Comparison of ENCODE assay signal across 8 mouse cellular contexts in the genomic region with DNA sequence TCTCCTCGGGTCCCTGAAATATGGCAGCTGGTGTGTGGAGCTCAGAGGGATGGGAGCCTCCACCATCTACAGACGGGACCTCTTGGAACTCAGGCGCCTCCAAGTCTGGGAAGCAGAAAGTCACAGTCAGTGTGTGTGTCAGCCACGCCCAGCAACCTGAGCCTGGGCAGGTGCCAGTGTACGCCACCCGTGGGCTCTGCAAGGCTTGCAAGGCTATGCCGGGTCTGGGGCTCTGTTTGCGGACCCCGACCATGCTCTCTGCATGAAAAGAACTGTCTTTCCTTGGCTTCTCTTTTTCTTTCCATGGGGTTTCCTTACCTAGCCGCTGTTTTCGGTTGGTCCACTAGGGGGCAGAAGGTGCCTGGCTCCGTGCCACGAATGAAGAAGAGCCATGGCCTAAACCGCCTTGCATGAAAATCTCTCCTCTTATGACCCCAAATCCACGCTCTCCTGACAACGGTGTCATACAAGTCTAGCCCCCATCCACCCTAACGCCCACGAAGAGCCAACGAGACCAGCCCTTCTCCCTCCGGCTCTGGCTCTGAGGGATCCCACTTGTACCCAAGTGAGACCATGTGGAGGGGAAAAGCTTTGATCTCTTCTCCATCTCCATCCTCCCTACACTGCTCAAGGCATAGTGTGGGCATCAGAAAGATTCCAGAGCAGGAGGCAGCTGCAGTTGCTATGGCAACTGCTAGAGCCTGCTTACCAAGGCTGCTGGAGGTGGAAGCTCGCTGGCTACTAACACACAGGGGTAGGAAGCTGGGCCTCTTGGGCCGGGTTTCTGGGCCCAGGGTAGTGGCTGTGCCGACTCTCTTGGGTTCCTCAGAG. TPM values are rescaled to one million over a fixed set of nuclear protein-coding genes. Genes with fewer than 3 reads are reported as not detected.
DNase-seq lines count a peak whose midpoint lies in the region; ATAC-seq and TF ChIP-seq lines count a peak whose summit lies in the region.

No protein-coding gene starts in this region.

- intact Hi-C loops in gastrocnemius, postnatal 36 days (cut with DNase I), result no loop called here

- no peak for TF ChIP-seq EP300 in CH12.LX (IDR thresholded peaks at IDR 0.05; ENCODE audit: low read length)
- no peak for TF ChIP-seq EP300 in lung, postnatal 0 days (IDR thresholded peaks at IDR 0.05)

- H3K27ac ChIP-seq in CH12.LX (ENCODE audit: insufficient read depth, low read depth), result no peak overlapping the region
- H3K27ac ChIP-seq in lung, postnatal 0 days (ENCODE audit: low read length), result no peak overlapping the region

- no peaks in the 10 kb centered on the region for H3K36me3 ChIP-seq in CH12.LX (replicated peaks in 1 of 2; ENCODE audit: control insufficient read depth in 1 of 2, insufficient read depth in 1 of 2, low read length in 1 of 2)
- no peaks in the 10 kb centered on the region for H3K36me3 ChIP-seq in lung, postnatal 0 days (ENCODE audit: insufficient read depth, low read length)

- 30% methylated on average over 23 of the region's 23 CpGs for WGBS in lung, postnatal 0 days

- H3K9me3 ChIP-seq in CH12.LX (replicated peaks; ENCODE audit: low read length), result peaks cover 11% of the 10 kb centered on the region
- H3K9me3 ChIP-seq in lung, postnatal 0 days (ENCODE audit: low read length), result no peaks in the 10 kb centered on the region

- no peak overlapping the region for H3K4me3 ChIP-seq in CH12.LX (replicated peaks in 1 of 3; ENCODE audit: low read depth in 2 of 3, low read length in 2 of 3, poor library complexity in 1 of 3)
- no peak overlapping the region for H3K4me3 ChIP-seq in lung, postnatal 0 days (ENCODE audit: low read depth, low read length)

- TF ChIP-seq RAD21 in CH12.LX (IDR thresholded peaks at IDR 0.05; ENCODE audit: low read depth, low read length), result peak; percentile 61

- dilution Hi-C loops in CH12.LX (cut with MboI; ENCODE audit: extremely low pct_ligation_motif_present, extremely low pct_unique_long_range_greater_than_20kb, low sequenced_read_pairs), result no loop called here

- TF ChIP-seq POLR2A in CH12.LX (IDR thresholded peaks at IDR 0.05; ENCODE audit: low read depth, low read length), result no peak

- in situ Hi-C loops in CH12.LX (cut with MboI; ENCODE audit: low pct_ligation_motif_present, low pct_unique_long_range_greater_than_20kb, low sequenced_read_pairs), result loop anchor here (10.0 kb wide), 1 partner anchor 110 kb away; no protein-coding TSS in a partner anchor

- H3K9ac ChIP-seq in CH12.LX (ENCODE audit: insufficient read depth, low read depth), result no peak overlapping the region
- H3K9ac ChIP-seq in lung, postnatal 0 days (replicated peaks; ENCODE audit: low read depth), result no peak overlapping the region

- TF ChIP-seq CTCF in CH12.LX (conservative IDR thresholded peaks at IDR 0.05 in 1 of 2, IDR thresholded peaks at IDR 0.05 in 1 of 2; ENCODE audit: low read depth in 2 of 2, low read length in 2 of 2), result peak; percentile 54 to 72
- TF ChIP-seq CTCF in lung, postnatal 0 days (IDR thresholded peaks at IDR 0.05), result peak; percentile 84

- no peak; the same call in 1 of the 2 replicates for ATAC-seq in lung, postnatal 0 days

- H3K4me1 ChIP-seq in CH12.LX (ENCODE audit: control insufficient read depth in 1 of 2, insufficient read depth in 2 of 2), result peaks cover 0 to 5% of the 10 kb centered on the region in 2 experiments; a peak in 2 of 4 replicates
- peaks cover 4% of the 10 kb centered on the region; the same call in 1 of the 2 replicates for H3K4me1 ChIP-seq in lung, postnatal 0 days (ENCODE audit: insufficient read depth, low read depth, low read length)

- H3K27me3 ChIP-seq in CH12.LX (replicated peaks), result peaks cover 7% of the 10 kb centered on the region
- no peaks in the 10 kb centered on the region for H3K27me3 ChIP-seq in lung, postnatal 0 days (replicated peaks; ENCODE audit: insufficient read depth, low read length)

- no peaks in the 10 kb centered on the region for H3K79me2 ChIP-seq in CH12.LX (replicated peaks; ENCODE audit: control insufficient read depth, extremely low read depth, insufficient read depth, poor library complexity, severe bottlenecking)

- H3K4me2 ChIP-seq in CH12.LX (ENCODE audit: insufficient read depth, low read depth, poor library complexity, severe bottlenecking), result no peak overlapping the region
- no peak overlapping the region for H3K4me2 ChIP-seq in lung, postnatal 0 days (replicated peaks; ENCODE audit: low read depth, low read length)

- DNase-seq in CH12.LX (ENCODE audit: extremely low read depth) (peak; percentile 52), adipocyte (ENCODE audit: low spot score) (peak; percentile 65)
- peak; percentile 84 for DNase-seq in embryo, embryonic 10.5 days (ENCODE audit: low spot score)
- peak; percentile 61 to 70 for DNase-seq in gastrocnemius, postnatal 36 days
- DNase-seq in layer of hippocampus, adult 18-20 months (ENCODE audit: low spot score in 2 of 2), result peak; percentile 30 to 63
- peak; percentile 49 for DNase-seq in lung, postnatal 0 days (ENCODE audit: low spot score)
- peak; percentile 80 for DNase-seq in retina, embryonic 14.5 days (ENCODE audit: low spot score)
- peak; percentile 83 for DNase-seq in thymus, postnatal 4 days

TF ChIP-seq in CH12.LX, 34 proteins besides CTCF, POLR2A, EP300 and RAD21:
- peak; percentile 11; the same call in 1 of the 2 replicates for TF ChIP-seq ZC3H11A (IDR thresholded peaks at IDR 0.05; ENCODE audit: low read depth, low read length)
- TF ChIP-seq SMC3 (IDR thresholded peaks at IDR 0.05; ENCODE audit: low read depth, low read length), result peak; percentile 69
- no peak for TF ChIP-seq MEF2A (IDR thresholded peaks at IDR 0.05; ENCODE audit: borderline replicate concordance, low read depth, low read length)
- no peak for TF ChIP-seq PAX5 (IDR thresholded peaks at IDR 0.05; ENCODE audit: low read length)
- no peak for TF ChIP-seq USF1 (IDR thresholded peaks at IDR 0.05; ENCODE audit: low read depth, low read length)
- no peak for TF ChIP-seq HCFC1 (IDR thresholded peaks at IDR 0.05; ENCODE audit: low read depth, low read length)
- TF ChIP-seq MYC (IDR thresholded peaks at IDR 0.05; ENCODE audit: low read depth, low read length), result no peak
TF ChIP-seq in CH12.LX: peak in this region for 2.

RNA-seq across cellular contexts. Expression of a gene that starts 10.4 kb away (rescaled TPM):
- total RNA-seq in CH12.LX (2012; rRNA removed), result 1.4 TPM in 2 replicates
- total RNA-seq in CH12.LX (2014; rRNA removed), result 0.57 and 0.62 TPM in 2 replicates
- 1.2 and 1.4 TPM in 2 replicates for polyA plus RNA-seq in CH12.LX (2012; ENCODE audit: insufficient read length, low read depth)
- total RNA-seq in gastrocnemius, postnatal 36 days (2021), result not detected
- 1 to 10 TPM; 4.1 to 5.5 TPM for total RNA-seq in layer of hippocampus, adult 18-20 months (2021)
- polyA plus RNA-seq in lung, postnatal 0 days (2015; fragmentation: Nextera tagmentation; extraction: Ambion mirVana), result 0.02 TPM in 1 of 2 replicates, not detected in the other

RNA-seq across cellular contexts. Expression of a gene that starts 38.9 kb away (rescaled TPM):
- total RNA-seq in CH12.LX (2012; rRNA removed) (not detected in 2 replicates), CH12.LX (2014; rRNA removed) (not detected in 2 replicates)
- not detected in 2 replicates for polyA plus RNA-seq in CH12.LX (2012; ENCODE audit: insufficient read length, low read depth)
- not detected for total RNA-seq in gastrocnemius, postnatal 36 days (2021)
- not detected for total RNA-seq in layer of hippocampus, adult 18-20 months (2021)
- 0.12 TPM in 1 of 2 replicates, not detected in the other for polyA plus RNA-seq in lung, postnatal 0 days (2015; fragmentation: Nextera tagmentation; extraction: Ambion mirVana)

RNA-seq across cellular contexts. Expression of a gene that starts 46.5 kb away (rescaled TPM):
- not detected in 2 replicates for total RNA-seq in CH12.LX (2012; rRNA removed)
- total RNA-seq in CH12.LX (2014; rRNA removed), result not detected in 2 replicates
- polyA plus RNA-seq in CH12.LX (2012; ENCODE audit: insufficient read length, low read depth), result not detected in 2 replicates
- total RNA-seq in gastrocnemius, postnatal 36 days (2021), result not detected
- total RNA-seq in layer of hippocampus, adult 18-20 months (2021), result under 1 TPM; 0.41 to 0.87 TPM
- polyA plus RNA-seq in lung, postnatal 0 days (2015; fragmentation: Nextera tagmentation; extraction: Ambion mirVana), result 0.04 TPM in 1 of 2 replicates, not detected in the other

RNA-seq across cellular contexts. Expression of a gene that starts 47.0 kb away (rescaled TPM):
- total RNA-seq in CH12.LX (2012; rRNA removed) (40.1 and 41.3 TPM in 2 replicates), CH12.LX (2014; rRNA removed) (62.9 and 68.5 TPM in 2 replicates)
- 68.6 and 85.2 TPM in 2 replicates for polyA plus RNA-seq in CH12.LX (2012; ENCODE audit: insufficient read length, low read depth)
- 10 to 100 TPM; 32.2 to 36.7 TPM for total RNA-seq in gastrocnemius, postnatal 36 days (2021)
- 10 to 100 TPM; 56.9 to 70.4 TPM for total RNA-seq in layer of hippocampus, adult 18-20 months (2021)
- polyA plus RNA-seq in lung, postnatal 0 days (2015; fragmentation: Nextera tagmentation; extraction: Ambion mirVana), result 44.3 and 49.5 TPM in 2 replicates
